Mouse (Mus musculus) brain, embryonic 14.5 days (tissue): ENCODE measurements around the gene 4932438H23Rik. TPM values are rescaled to one million over a fixed set of nuclear protein-coding genes. Genes with fewer than 3 reads are reported as not detected.

Experiments used
- DNase-seq: peaks from one replicate; pipeline ENCODE4 v3.0.0-alpha.2; 2011; ENCODE audit warnings: low read depth
- CTCF ChIP-seq: fragments of 200-500 bp; IDR thresholded peaks from 2 replicates; pipeline ENCODE4 v1.5.1; 2012; ENCODE audit warnings: inconsistent platforms, mild to moderate bottlenecking, moderate library complexity, borderline replicate concordance; ENCODE audit not compliant: insufficient read depth, insufficient read length; ENCODE audit errors: extremely low read depth
- POLR2A ChIP-seq: fragments of 200-500 bp; IDR thresholded peaks from 2 replicates; pipeline ENCODE4 v1.6.1; 2012; ENCODE audit warnings: mild to moderate bottlenecking, inconsistent platforms, borderline replicate concordance; ENCODE audit not compliant: poor library complexity, insufficient read depth, insufficient read length, severe bottlenecking; ENCODE audit errors: extremely low read depth
- polyA plus RNA-seq: library from polyadenylated mRNA; depleted of rRNA; stranded (reverse); fragments of >200 nt; gene quantifications from 2 replicates; pipeline ENCODE4 v1.2.3, GENCODE M21; 2012; rRNA removed

Gene 4932438H23Rik
- polyA plus RNA-seq, 1 experiment: 0.63 TPM

- TF ChIP-seq CTCF: no peak
- TF ChIP-seq POLR2A: no peak
- DNase-seq: no peak
Measured at GRCm38 (mm10) chr16:91020842-91021483, 74.0 kb downstream of the 4932438H23Rik start.

DNA sequence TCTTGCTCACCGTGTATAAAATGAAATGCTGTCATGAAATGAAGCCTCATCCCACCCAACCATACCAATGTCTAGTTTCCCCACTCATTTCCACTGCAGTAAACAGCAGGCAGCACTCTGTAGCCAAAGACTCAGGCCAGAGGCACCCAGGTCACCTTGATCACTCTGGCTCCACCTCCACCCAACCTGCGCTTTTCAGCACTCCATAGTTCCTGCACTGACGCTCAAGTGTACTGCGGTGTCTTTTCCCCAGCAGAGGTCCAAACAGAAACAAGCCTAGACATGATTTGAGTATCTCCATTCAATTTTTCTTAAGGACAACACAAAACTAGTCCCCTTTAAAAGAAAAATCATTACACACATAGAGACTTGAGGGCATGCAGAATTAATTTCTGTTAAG lies 75.4 kb downstream of the 4932438H23Rik start:
- TF ChIP-seq CTCF: no peak
- no peak for TF ChIP-seq POLR2A

GRCm38 (mm10) chr16:91015761-91016160 lies 79.2 kb downstream of the 4932438H23Rik start:
- TF ChIP-seq POLR2A: no peak
- no peak for TF ChIP-seq CTCF
- no peak for DNase-seq

More for the DNA sequence above, 75.4 kb downstream of the 4932438H23Rik start:
- no peak for DNase-seq

GRCm38 (mm10) chr16:91011847-91012246 lies 83.1 kb downstream of the 4932438H23Rik start:
- DNase-seq: no peak
- TF ChIP-seq CTCF (no peak), POLR2A (no peak)

DNA sequence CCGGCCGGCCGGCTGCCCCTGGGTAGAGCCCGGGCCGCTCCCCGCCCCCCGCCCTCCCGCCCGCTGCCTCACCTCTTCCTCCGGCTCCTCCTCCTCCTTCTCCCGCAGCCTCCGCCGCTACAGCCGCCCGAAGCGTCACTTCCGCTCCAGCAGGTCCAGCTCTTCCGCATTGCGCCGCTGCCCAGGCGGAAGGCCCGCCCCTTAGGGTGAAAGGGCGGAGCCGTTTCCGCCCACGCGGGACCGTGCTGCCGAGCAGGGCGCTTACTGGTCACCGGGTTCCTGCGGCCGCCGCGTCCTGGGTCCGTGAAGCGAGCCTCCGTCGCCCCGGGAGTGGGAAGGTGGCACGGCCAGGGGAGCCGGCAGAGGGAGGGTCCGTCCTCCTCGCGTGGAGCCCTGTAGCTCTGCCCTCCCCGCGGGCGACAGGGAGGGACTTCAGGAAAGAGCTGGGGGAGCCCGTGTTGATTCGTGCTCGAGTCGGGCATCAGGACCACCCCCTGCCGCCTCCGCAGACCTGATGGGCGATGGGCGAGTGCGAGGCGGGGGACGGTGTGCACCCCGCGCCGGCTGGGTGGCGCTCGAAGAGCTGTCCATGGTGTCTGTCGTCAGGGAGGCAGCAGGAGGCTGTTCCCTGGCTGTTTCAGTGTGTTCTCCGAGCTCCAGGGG lies 83.8 kb downstream of the 4932438H23Rik start, which contains the start of gene Synj1:
Synj1 (minus strand) TSS at position 288 of the 663 bp plus-strand sequence.
- DNase-seq: peak; percentile 98
- TF ChIP-seq POLR2A (peak; percentile 36; the same call in 1 of the 2 replicates), CTCF (no peak)

DNA sequence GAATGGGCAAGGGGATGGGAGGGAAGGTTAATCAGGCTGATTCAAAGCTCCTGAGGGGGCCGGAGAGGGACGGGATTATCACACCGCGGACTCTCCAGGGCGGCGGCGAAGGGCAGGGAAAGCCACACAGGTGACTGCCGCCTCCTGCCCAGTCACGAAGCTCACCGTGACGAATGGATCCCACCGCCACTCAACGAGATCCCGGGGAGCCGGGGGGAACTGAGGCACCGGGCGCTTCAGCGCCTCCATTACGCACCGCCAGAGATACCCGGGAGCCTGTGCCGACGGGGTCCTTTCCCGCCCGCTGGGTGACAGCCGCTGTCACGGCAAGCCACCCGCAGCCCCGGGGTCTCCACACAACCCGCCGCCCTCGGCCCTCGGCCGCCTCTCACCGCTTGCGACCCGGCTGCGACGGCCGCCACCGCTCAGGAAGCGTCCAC lies 84.3 kb downstream of the 4932438H23Rik start:
- TF ChIP-seq CTCF: no peak
- peak; percentile 38; the same call in 1 of the 2 replicates for TF ChIP-seq POLR2A
- no peak for DNase-seq

GRCm38 (mm10) chr16:91009942-91010529 lies 84.9 kb downstream of the 4932438H23Rik start:
- peak; percentile 59 for DNase-seq
- TF ChIP-seq POLR2A (no peak), CTCF (no peak)

DNA sequence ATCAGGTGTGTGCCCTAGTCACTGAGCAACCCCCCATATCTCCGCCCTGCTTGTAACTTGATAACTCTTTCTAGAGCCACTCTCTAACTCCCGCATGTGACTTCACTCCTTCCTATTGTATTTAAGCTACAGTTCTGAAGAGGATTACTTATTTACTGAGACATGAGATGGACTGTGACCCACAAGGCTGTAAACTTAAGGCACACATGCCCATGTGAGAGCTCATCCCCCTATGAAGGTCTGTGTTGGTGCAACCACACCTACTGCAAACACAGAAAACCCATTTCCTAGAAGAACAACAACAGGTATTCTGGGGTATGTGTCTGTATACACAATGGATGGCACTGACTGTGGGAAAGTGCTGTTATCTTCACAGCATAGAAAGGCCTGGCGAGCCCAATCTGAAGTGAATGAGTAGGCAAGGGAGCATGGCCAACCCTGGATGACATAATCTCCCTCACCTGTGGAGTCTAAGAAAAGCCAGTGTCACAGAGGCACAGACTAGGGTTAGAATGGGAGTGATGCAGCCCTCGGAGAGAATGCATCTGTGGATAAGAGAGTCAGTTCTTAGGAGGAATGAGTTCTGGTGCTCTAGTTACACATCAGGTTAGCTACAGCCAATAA lies 89.9 kb downstream of the 4932438H23Rik start:
- no peak for TF ChIP-seq POLR2A
- no peak for TF ChIP-seq CTCF

More for the DNA sequence above, 89.9 kb downstream of the 4932438H23Rik start:
- no peak for DNase-seq

Other genes with a start within 250 kb of the 4932438H23Rik start
- gene Cfap298, start 160.0 kb downstream of the 4932438H23Rik start, polyA plus RNA-seq: 23.0 and 24.4 TPM in 2 replicates
- gene Synj1, start 83.8 kb downstream of the 4932438H23Rik start, polyA plus RNA-seq: 66.0 and 90.7 TPM in 2 replicates
- gene Paxbp1, start 50.6 kb downstream of the 4932438H23Rik start, polyA plus RNA-seq: 148 and 160 TPM in 2 replicates
- 25.1 and 26.7 TPM in 2 replicates for gene Olig2, start 130.3 kb upstream of the 4932438H23Rik start, polyA plus RNA-seq
- gene Olig1, start 174.7 kb upstream of the 4932438H23Rik start, polyA plus RNA-seq: 47.7 and 61.3 TPM in 2 replicates